Mouse (Mus musculus): ENCODE results near the gene Olfr693.

The Olfr693 gene

DNA sequence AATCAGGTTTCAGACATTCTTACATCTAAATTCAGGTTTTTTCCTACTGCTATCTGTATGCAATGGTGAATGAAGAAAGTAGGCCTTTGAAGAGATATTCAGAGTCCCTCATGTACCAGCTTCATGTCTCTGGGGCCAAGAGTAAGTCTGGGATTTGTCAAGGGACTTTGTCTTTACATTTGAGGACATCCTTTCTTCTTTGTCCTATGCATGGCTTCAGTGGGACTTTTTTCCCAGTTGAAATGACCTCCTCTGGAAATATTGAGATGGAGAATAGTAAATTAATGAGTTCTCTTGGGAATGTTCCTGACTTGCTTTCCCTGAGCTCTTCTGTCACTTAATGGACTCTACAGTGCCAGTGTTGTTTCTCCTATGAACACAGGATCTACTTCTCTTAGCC, at the start of gene Olfr693:
TSS of gene Olfr693 (minus strand) at position 101 of the 400 bp plus-strand sequence.
- TF ChIP-seq GATA4 (IDR thresholded peaks at IDR 0.05; ENCODE audit: insufficient replicate concordance, low read length) = no peak

GRCm38 (mm10) chr7:106716296-106716695, 35.9 kb upstream of the Olfr693 start, which contains the start of gene Olfr695:
Olfr695 (minus strand) TSS chr7:106716396.
- TF ChIP-seq GATA4 (IDR thresholded peaks at IDR 0.05; ENCODE audit: insufficient replicate concordance, low read length) = no peak

DNA sequence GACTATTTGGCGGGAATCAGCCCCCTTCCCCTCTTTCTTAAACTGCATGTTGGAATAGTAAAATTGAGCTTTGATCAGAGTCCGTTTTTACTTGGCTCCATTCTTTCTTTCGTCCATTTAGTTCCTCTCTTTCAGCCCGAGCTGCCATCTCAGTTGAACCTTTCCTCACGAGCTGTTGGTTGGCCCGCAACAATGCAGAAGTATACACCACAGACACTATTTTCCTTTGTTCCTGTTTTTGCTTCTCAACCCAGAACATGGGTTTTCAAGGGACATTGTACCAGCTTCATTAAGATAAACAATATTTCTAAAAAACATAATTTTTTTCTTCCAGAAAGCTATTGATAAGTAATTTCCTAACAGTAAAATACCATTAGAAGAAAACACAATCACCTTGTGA, 31.1 kb upstream of the Olfr693 start:
- TF ChIP-seq GATA4 (IDR thresholded peaks at IDR 0.05; ENCODE audit: insufficient replicate concordance, low read length) = no peak

DNA sequence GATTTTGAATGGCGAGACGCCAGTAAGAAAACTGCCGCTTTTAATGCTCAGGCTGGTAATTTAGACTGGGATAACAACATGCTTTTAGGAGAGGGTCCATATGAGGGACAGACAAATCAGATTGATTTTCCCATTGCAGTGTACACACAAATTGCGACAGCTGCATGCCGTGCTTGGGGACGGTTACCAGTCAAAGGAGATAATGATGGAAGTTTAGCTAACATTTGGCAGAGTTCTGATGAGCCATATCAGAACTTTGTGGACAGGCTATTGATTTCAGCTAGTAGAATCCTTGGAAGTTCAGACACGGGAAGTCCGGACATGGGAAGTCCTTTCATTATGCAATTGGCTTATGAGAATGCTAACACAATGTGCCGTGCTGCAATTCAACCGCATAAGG, 27.3 kb upstream of the Olfr693 start:
- TF ChIP-seq GATA4 (IDR thresholded peaks at IDR 0.05; ENCODE audit: insufficient replicate concordance, low read length) = peak; percentile 64

DNA sequence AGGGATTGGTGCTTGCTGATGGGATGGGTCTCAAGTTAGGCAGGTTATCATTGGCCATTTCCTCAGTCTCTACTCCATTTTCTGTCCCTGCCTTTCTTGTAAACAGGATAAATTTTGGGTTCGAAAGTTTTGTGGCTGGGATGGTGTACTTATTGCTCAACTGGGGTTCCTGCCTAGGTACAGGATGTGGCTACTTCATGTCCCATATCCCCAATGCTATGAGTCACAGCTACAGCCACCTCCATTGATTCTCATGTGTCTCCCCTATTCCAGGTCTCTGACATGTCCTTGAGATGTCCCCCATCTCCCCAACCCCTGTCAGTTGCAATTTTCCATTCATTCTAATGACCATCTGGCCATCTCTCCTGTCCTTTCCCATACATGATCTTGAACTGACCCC, 16.5 kb upstream of the Olfr693 start:
- TF ChIP-seq GATA4 (IDR thresholded peaks at IDR 0.05; ENCODE audit: insufficient replicate concordance, low read length) = no peak

- no peak for TF ChIP-seq GATA4 (IDR thresholded peaks at IDR 0.05; ENCODE audit: insufficient replicate concordance, low read length)
Observed at GRCm38 (mm10) chr7:106692976-106693375, 12.6 kb upstream of the Olfr693 start.

- no peak for TF ChIP-seq GATA4 (IDR thresholded peaks at IDR 0.05; ENCODE audit: insufficient replicate concordance, low read length)
Observed at GRCm38 (mm10) chr7:106691714-106692113, 11.3 kb upstream of the Olfr693 start, which contains the start of gene Olfr694. Olfr694 (minus strand) TSS chr7:106691814.

DNA sequence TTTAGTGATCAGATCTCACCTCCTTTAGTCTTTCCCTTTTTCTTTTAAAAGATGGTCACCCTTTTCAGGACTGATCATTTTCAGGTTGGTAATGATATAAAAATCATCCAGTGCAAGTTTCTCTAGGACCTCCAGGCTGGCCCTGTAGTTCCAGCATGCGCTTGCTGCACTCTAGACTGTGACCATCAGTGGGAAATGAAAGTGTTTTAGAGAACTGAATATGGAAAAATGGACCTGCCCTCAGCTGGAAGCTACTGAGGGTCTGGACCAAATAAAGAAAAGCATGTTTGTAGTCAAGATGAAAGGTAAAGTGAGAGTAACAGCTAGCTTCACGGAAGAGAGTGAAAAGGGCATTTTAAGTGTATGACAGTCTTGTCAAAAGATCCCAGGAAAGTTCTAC, 5.0 kb upstream of the Olfr693 start:
- TF ChIP-seq GATA4 (IDR thresholded peaks at IDR 0.05; ENCODE audit: insufficient replicate concordance, low read length) = no peak

- TF ChIP-seq GATA4 (IDR thresholded peaks at IDR 0.05; ENCODE audit: insufficient replicate concordance, low read length) = no peak
Observed at GRCm38 (mm10) chr7:106652344-106652652, 28.1 kb downstream of the Olfr693 start.

GRCm38 (mm10) chr7:106651555-106652343, 28.6 kb downstream of the Olfr693 start:
- no peak for TF ChIP-seq GATA4 (IDR thresholded peaks at IDR 0.05; ENCODE audit: insufficient replicate concordance, low read length)

DNA sequence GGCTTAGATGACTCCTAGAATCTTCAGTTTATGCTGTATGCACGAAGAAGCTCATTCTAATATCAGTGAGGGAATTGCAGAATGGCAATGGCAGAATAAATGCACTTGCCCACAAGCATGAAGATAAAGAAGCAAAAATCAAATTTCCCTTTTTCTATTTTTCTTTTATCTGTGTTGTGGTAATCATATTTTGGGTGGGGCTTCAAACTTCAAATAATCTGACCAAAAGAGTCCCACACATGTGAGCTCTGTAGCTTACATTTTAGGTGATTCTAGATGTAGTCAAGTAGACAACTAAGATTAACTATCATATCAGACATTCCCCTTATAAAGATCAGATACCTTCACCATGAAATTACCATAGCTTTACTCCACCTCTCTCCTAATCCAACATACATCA, 30.6 kb downstream of the Olfr693 start:
- no peak for TF ChIP-seq GATA4 (IDR thresholded peaks at IDR 0.05; ENCODE audit: insufficient replicate concordance, low read length)

- no peak for TF ChIP-seq GATA4 (IDR thresholded peaks at IDR 0.05; ENCODE audit: insufficient replicate concordance, low read length)
Observed at GRCm38 (mm10) chr7:106645261-106645660, 35.1 kb downstream of the Olfr693 start.

GRCm38 (mm10) chr7:106644222-106644870, 36.0 kb downstream of the Olfr693 start:
- no peak for TF ChIP-seq GATA4 (IDR thresholded peaks at IDR 0.05; ENCODE audit: insufficient replicate concordance, low read length)

GRCm38 (mm10) chr7:106640839-106641238, 39.5 kb downstream of the Olfr693 start:
- no peak for TF ChIP-seq GATA4 (IDR thresholded peaks at IDR 0.05; ENCODE audit: insufficient replicate concordance, low read length)

GRCm38 (mm10) chr7:106635560-106635959, 44.8 kb downstream of the Olfr693 start:
- no peak for TF ChIP-seq GATA4 (IDR thresholded peaks at IDR 0.05; ENCODE audit: insufficient replicate concordance, low read length)
